Mouse (Mus musculus) limb, embryonic 14.5 days (tissue): ENCODE results near the gene Zbtb16. TPM values are rescaled to one million over a fixed set of nuclear protein-coding genes. Genes with fewer than 3 reads are reported as not detected.

Source experiments
- ATAC-seq: fragments of 200-750 bp; cut with Nextera tagmentation; 2 replicates; pipeline ENCODE4 v1.8.0; 2017; ENCODE audit warnings: low read depth, moderate number of reproducible peaks, moderate TSS enrichment; ENCODE audit not compliant: low FRiP score
- DNase-seq: peaks from one replicate; pipeline ENCODE4 v3.0.0-alpha.2; 2015; ENCODE audit warnings: low spot score
- H3K27ac ChIP-seq: fragments of 300-500 bp; sonication (generic); replicated peaks from 2 replicates; pipeline ENCODE4 v1.5.1; 2014; ENCODE audit warnings: low read depth, mild to moderate bottlenecking, low read length, moderate library complexity, mixed read lengths
- H3K27me3 ChIP-seq: fragments of 300-500 bp; sonication (generic); 2 replicates; pipeline ENCODE4 v1.6.1; 2014; ENCODE audit warnings: low read length, mixed read lengths; ENCODE audit not compliant: control insufficient read depth, insufficient read depth
- H3K36me3 ChIP-seq: fragments of 300-500 bp; sonication (generic); 2 replicates; pipeline ENCODE4 v1.6.1; 2014; ENCODE audit warnings: mild to moderate bottlenecking, low read length, moderate library complexity, mixed read lengths; ENCODE audit not compliant: control insufficient read depth, insufficient read depth
- H3K4me1 ChIP-seq: fragments of 300-500 bp; sonication (generic); 2 replicates; pipeline ENCODE4 v1.6.1; 2014; ENCODE audit warnings: antibody characterized with exemption, low read length, mixed read lengths; ENCODE audit not compliant: control insufficient read depth, insufficient read depth
- H3K4me2 ChIP-seq: fragments of 300-500 bp; sonication (generic); replicated peaks from 2 replicates; pipeline ENCODE4 v1.6.1; 2014; ENCODE audit warnings: low read depth, mild to moderate bottlenecking, low read length, moderate library complexity; ENCODE audit not compliant: severe bottlenecking
- H3K4me3 ChIP-seq: fragments of 300-500 bp; sonication (generic); replicated peaks from 2 replicates; pipeline ENCODE4 v1.5.1; 2014; ENCODE audit warnings: low read length
- H3K9ac ChIP-seq: fragments of 300-500 bp; sonication (generic); 2 replicates; pipeline ENCODE4 v1.6.1; 2014; ENCODE audit warnings: mild to moderate bottlenecking, low read depth, low read length, moderate library complexity; ENCODE audit not compliant: severe bottlenecking
- H3K9me3 ChIP-seq: fragments of 300-500 bp; sonication (generic); 2 replicates; pipeline ENCODE4 v1.6.1; 2016; ENCODE audit warnings: low read length; ENCODE audit not compliant: control insufficient read depth
- POLR2A ChIP-seq: fragments of 200-500 bp; IDR thresholded peaks from 2 replicates; pipeline ENCODE4 v1.8.0; 2012; ENCODE audit warnings: inconsistent platforms, mild to moderate bottlenecking, moderate library complexity, borderline replicate concordance; ENCODE audit not compliant: insufficient read depth, insufficient read length; ENCODE audit errors: extremely low read depth
- WGBS: fragments of 180-500 bp; shearing (Covaris S2); extraction: QIAGEN DNeasy Blood & Tissue Kit; methylation state at CpG from one replicate; pipeline ENCODE4 v1.1.7; 2014; 5-methylcytosine and 5-hydroxymethylcytosine counted together
- polyA plus RNA-seq, 2 experiments: library from polyadenylated mRNA; depleted of rRNA in 1 of 2; stranded (reverse) in 1 of 2; unstranded in 1 of 2; fragments of >200 nt; fragmentation: Nextera tagmentation in 1 of 2; extraction: Ambion mirVana in 1 of 2; gene quantifications; 2 replicates each; pipeline versions ENCODE4 v1.2.1 to v1.2.3; 2012 to 2014

Zbtb16 gene
- polyA plus RNA-seq, 2 experiments: 0.91 to 1.9 TPM

DNA sequence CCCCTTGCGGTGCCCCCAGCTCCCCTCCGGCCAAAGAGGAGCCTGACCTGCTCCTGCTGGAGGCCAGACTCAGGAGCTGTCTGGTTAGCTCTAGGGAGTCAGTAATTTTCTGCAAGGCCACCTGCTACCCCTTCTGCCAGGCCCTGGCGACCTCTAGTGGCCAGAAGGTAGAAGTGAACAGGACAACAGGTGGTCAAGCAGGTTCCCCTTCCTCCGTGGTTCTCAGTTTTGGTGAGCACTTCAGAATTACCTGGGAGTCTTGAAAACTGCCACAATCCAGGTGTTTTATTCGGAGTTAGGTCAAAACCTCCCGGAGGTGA, 24.5 kb upstream of the Zbtb16 start:
- DNase-seq (peak; percentile 14), ATAC-seq (no peak)
- 4% methylated on average over 6 of the region's 6 CpGs for WGBS
- H3K4me1 ChIP-seq: no peaks in the 10 kb centered on the region
- H3K4me3 ChIP-seq: no peak overlapping the region
- no peak overlapping the region for H3K9ac ChIP-seq
- no peak overlapping the region for H3K27ac ChIP-seq
- H3K9me3 ChIP-seq: no peaks in the 10 kb centered on the region
- H3K36me3 ChIP-seq: no peaks in the 10 kb centered on the region
- H3K4me2 ChIP-seq: no peak overlapping the region
- TF ChIP-seq POLR2A: no peak
- H3K27me3 ChIP-seq: peaks cover 15% of the 10 kb centered on the region; the same call in 1 of the 2 replicates

DNA sequence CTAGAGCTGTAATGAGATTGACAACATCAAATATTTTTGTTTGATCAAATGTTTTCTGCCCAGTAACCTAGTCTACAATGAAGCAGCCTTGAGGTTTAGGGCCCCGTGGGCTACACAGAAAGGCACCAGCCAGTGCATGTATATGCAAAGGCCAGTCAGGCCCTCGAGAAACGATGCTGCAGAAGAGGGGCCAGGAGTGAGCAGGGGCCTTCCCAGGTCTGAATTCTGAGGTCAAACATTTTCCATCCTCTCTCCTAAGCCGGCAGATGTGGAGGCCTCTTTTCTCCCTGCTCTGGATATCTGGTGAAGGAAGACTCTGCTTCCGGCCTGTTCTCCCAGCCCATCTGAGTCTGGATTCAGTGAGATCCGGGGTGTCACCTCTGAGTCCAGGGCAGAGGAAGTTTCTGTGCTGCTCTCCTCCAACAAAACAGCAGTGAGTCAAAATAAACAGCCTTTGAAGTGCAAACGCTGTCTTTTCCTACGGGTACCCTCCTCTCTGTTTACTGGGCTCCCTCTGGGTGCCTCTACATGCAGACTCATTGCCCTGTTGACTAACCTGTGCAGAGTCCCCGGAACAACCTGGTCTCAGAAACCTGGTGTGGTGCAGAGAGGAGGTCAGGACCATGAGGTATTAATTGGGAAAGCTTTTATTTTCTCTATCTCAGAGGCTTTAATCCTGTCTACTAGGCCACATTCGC, 24.0 kb upstream of the Zbtb16 start:
- Histone ChIP-seq H3K27me3 (0 out of 2 replicates have a peak, but pooled peaks cover 15% of the 10 kb centered on the region), H3K27ac (no peak overlapping the region), H3K4me2 (no peak overlapping the region), H3K36me3 (no peaks in the 10 kb centered on the region), H3K4me3 (no peak overlapping the region), H3K9me3 (no peaks in the 10 kb centered on the region), H3K4me1 (no peaks in the 10 kb centered on the region), H3K9ac (no peak overlapping the region)
- TF ChIP-seq POLR2A: no peak
- DNase-seq (no peak), ATAC-seq (no peak)
- WGBS: 25% methylated on average over 10 of the region's 10 CpGs

DNA sequence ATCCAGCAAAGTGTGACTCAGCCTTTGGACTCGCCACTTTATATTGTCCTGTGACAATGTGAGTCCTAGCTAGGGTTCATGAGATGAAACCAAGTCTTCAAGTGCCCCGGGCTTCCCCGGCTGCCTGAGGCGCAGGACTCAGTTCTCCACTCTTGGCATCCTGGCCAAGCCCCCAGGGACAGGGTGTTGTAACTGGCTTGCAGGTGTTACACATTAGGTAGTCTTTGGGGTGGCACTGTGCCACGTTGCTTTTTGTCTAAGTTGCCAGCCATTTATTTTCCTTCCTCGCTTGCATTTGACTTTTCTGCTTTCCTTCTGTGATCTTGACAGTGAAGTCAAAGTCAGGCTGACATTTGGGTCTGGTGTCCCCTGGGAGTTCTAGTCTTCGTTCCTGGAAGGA, 21.9 kb upstream of the Zbtb16 start:
- no peak overlapping the region for H3K4me3 ChIP-seq
- no peaks in the 10 kb centered on the region for H3K36me3 ChIP-seq
- H3K27me3 ChIP-seq: 0 out of 2 replicates have a peak, but pooled peaks cover 11% of the 10 kb centered on the region
- DNase-seq: no peak
- no peaks in the 10 kb centered on the region for H3K9me3 ChIP-seq
- no peak overlapping the region for H3K27ac ChIP-seq
- TF ChIP-seq POLR2A: no peak
- H3K9ac ChIP-seq: no peak overlapping the region
- 67% methylated on average over 7 of the region's 7 CpGs for WGBS
- H3K4me2 ChIP-seq: no peak overlapping the region
- no peaks in the 10 kb centered on the region for H3K4me1 ChIP-seq
- ATAC-seq: no peak

DNA sequence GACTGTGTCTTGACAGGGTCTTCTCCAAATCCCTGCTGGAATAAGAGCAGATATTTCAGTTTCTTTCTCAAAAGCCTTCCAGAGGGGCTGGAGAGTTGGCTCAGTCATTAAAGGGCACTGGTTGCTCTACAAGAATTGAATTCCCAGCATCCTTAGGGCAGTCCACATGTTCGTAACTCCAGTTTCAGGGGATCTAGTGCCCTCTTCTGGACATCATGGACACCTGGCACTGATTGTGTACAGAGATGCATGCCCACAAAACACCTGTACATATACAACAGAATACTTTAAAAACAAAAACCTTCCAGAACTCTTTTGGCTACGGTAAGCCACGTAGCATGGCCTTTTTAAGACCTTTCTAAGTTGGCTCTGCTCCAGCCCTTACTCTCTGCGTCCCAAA, 20.2 kb upstream of the Zbtb16 start:
- no peak overlapping the region for H3K4me3 ChIP-seq
- WGBS: 79% methylated on average over 4 of the region's 4 CpGs
- H3K4me2 ChIP-seq: no peak overlapping the region
- ATAC-seq (no peak), DNase-seq (no peak)
- H3K27ac ChIP-seq: no peak overlapping the region
- no peak for TF ChIP-seq POLR2A
- no peaks in the 10 kb centered on the region for H3K9me3 ChIP-seq
- no peak overlapping the region for H3K9ac ChIP-seq
- 0 out of 2 replicates have a peak, but pooled peaks cover 3% of the 10 kb centered on the region for H3K27me3 ChIP-seq
- no peaks in the 10 kb centered on the region for H3K36me3 ChIP-seq
- no peaks in the 10 kb centered on the region for H3K4me1 ChIP-seq

DNA sequence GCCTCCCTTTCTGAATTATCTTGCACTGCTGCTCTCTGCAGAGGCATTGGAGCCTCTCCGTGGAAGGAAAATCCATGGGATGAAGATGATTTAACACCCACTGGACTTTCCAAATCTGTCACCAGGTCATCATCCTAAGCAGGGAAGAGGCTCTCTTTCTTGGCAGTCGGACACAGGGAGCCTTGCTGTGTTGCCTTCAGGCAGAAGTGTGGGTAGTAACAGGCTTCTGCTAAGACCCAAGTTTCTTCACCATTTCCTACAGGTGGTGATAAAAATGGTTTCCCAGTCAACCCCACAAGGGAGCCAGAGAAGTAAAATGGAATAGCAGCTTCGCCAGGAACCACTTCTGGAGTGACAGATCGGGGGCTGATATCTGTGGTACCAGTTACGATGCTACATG, 13.5 kb upstream of the Zbtb16 start:
- no peak overlapping the region for H3K27ac ChIP-seq
- no peak for TF ChIP-seq POLR2A
- no peak overlapping the region for H3K4me3 ChIP-seq
- no peaks in the 10 kb centered on the region for H3K4me1 ChIP-seq
- WGBS: 85% methylated on average over 5 of the region's 5 CpGs
- ATAC-seq (no peak), DNase-seq (no peak)
- no peak overlapping the region for H3K4me2 ChIP-seq
- H3K36me3 ChIP-seq: no peaks in the 10 kb centered on the region
- H3K9ac ChIP-seq: no peak overlapping the region
- H3K9me3 ChIP-seq: no peaks in the 10 kb centered on the region
- H3K27me3 ChIP-seq: 0 out of 2 replicates have a peak, but pooled peaks cover under 1% of the 10 kb centered on the region
